Mouse (Mus musculus): ENCODE measurements around the gene Tmem220. TPM values are rescaled to one million over a fixed set of nuclear protein-coding genes. Genes with fewer than 3 reads are reported as not detected.

Gene Tmem220
- polyA plus RNA-seq, 1 experiment from 2014 or later, result 0.30 TPM

- DNase-seq (no peak), ATAC-seq (ENCODE audit: low FRiP score, low TSS enrichment) (no peak)
Measured at GRCm38 (mm10) chr11:67030904-67031602, 6.1 kb downstream of the Tmem220 start.

GRCm38 (mm10) chr11:67031603-67031915, 6.6 kb downstream of the Tmem220 start:
- Histone ChIP-seq H3K36me3 (ENCODE audit: control insufficient read depth, insufficient read depth, low read length) (0 out of 2 replicates have a peak, but pooled peaks cover under 1% of the 10 kb centered on the region), H3K9me3 (ENCODE audit: control insufficient read depth, low read length) (no peaks in the 10 kb centered on the region), H3K4me2 (ENCODE audit: low read length) (no peak overlapping the region), H3K27me3 (ENCODE audit: control insufficient read depth, insufficient read depth, low read length) (no peaks in the 10 kb centered on the region), H3K4me1 (ENCODE audit: control insufficient read depth, insufficient read depth, low read length) (no peaks in the 10 kb centered on the region), H3K9ac (replicated peaks; ENCODE audit: low read length) (no peak overlapping the region), H3K4me3 (replicated peaks; ENCODE audit: low read depth, low read length) (no peak overlapping the region), H3K27ac (replicated peaks; ENCODE audit: low read depth, low read length) (no peak overlapping the region)
- DNase-seq (no peak), ATAC-seq (ENCODE audit: low FRiP score, low TSS enrichment) (no peak)
- WGBS, result 77% methylated on average over 2 of the region's 2 CpGs

More at GRCm38 (mm10) chr11:67030904-67031602, 6.1 kb downstream of the Tmem220 start:
- no peak overlapping the region for H3K4me3 ChIP-seq (replicated peaks; ENCODE audit: low read depth, low read length)
- WGBS, result 62% methylated on average over 16 of the region's 16 CpGs
- no peaks in the 10 kb centered on the region for H3K4me1 ChIP-seq (ENCODE audit: control insufficient read depth, insufficient read depth, low read length)
- no peak overlapping the region for H3K4me2 ChIP-seq (ENCODE audit: low read length)
- no peaks in the 10 kb centered on the region for H3K36me3 ChIP-seq (ENCODE audit: control insufficient read depth, insufficient read depth, low read length)
- no peak overlapping the region for H3K27ac ChIP-seq (replicated peaks; ENCODE audit: low read depth, low read length)
- no peaks in the 10 kb centered on the region for H3K9me3 ChIP-seq (ENCODE audit: control insufficient read depth, low read length)
- H3K27me3 ChIP-seq (ENCODE audit: control insufficient read depth, insufficient read depth, low read length), result no peaks in the 10 kb centered on the region
- no peak overlapping the region for H3K9ac ChIP-seq (replicated peaks; ENCODE audit: low read length)

GRCm38 (mm10) chr11:67034775-67035485, 10.0 kb downstream of the Tmem220 start:
- H3K27ac ChIP-seq (replicated peaks; ENCODE audit: low read depth, low read length), result no peak overlapping the region
- no peaks in the 10 kb centered on the region for H3K4me1 ChIP-seq (ENCODE audit: control insufficient read depth, insufficient read depth, low read length)
- H3K4me3 ChIP-seq (replicated peaks; ENCODE audit: low read depth, low read length), result no peak overlapping the region
- no peak for ATAC-seq (ENCODE audit: low FRiP score, low TSS enrichment)
- no peaks in the 10 kb centered on the region for H3K27me3 ChIP-seq (ENCODE audit: control insufficient read depth, insufficient read depth, low read length)
- peaks cover 30% of the 10 kb centered on the region for H3K36me3 ChIP-seq (ENCODE audit: control insufficient read depth, insufficient read depth, low read length)
- DNase-seq, result no peak
- 85% methylated on average over 4 of the region's 4 CpGs for WGBS
- H3K9me3 ChIP-seq (ENCODE audit: control insufficient read depth, low read length), result no peaks in the 10 kb centered on the region
- H3K9ac ChIP-seq (replicated peaks; ENCODE audit: low read length), result no peak overlapping the region
- H3K4me2 ChIP-seq (ENCODE audit: low read length), result no peak overlapping the region

GRCm38 (mm10) chr11:67036229-67036628, 11.3 kb downstream of the Tmem220 start:
- H3K9ac ChIP-seq (replicated peaks; ENCODE audit: low read length), result no peak overlapping the region
- H3K4me1 ChIP-seq (ENCODE audit: control insufficient read depth, insufficient read depth, low read length), result no peaks in the 10 kb centered on the region
- no peaks in the 10 kb centered on the region for H3K27me3 ChIP-seq (ENCODE audit: control insufficient read depth, insufficient read depth, low read length)
- no peaks in the 10 kb centered on the region for H3K9me3 ChIP-seq (ENCODE audit: control insufficient read depth, low read length)
- H3K4me2 ChIP-seq (ENCODE audit: low read length), result no peak overlapping the region
- no peak overlapping the region for H3K27ac ChIP-seq (replicated peaks; ENCODE audit: low read depth, low read length)
- WGBS, result 96% methylated on average over 6 of the region's 6 CpGs
- DNase-seq, result no peak
- H3K36me3 ChIP-seq (ENCODE audit: control insufficient read depth, insufficient read depth, low read length), result peaks cover 43% of the 10 kb centered on the region
- ATAC-seq (ENCODE audit: low FRiP score, low TSS enrichment), result no peak
- H3K4me3 ChIP-seq (replicated peaks; ENCODE audit: low read depth, low read length), result no peak overlapping the region

- ATAC-seq (ENCODE audit: low FRiP score, low TSS enrichment), result no peak
- Histone ChIP-seq H3K9ac (replicated peaks; ENCODE audit: low read length) (no peak overlapping the region), H3K27me3 (ENCODE audit: control insufficient read depth, insufficient read depth, low read length) (no peaks in the 10 kb centered on the region), H3K4me3 (replicated peaks; ENCODE audit: low read depth, low read length) (no peak overlapping the region), H3K36me3 (ENCODE audit: control insufficient read depth, insufficient read depth, low read length) (peaks cover 50% of the 10 kb centered on the region), H3K9me3 (ENCODE audit: control insufficient read depth, low read length) (no peaks in the 10 kb centered on the region), H3K4me2 (ENCODE audit: low read length) (no peak overlapping the region), H3K4me1 (ENCODE audit: control insufficient read depth, insufficient read depth, low read length) (no peaks in the 10 kb centered on the region), H3K27ac (replicated peaks; ENCODE audit: low read depth, low read length) (no peak overlapping the region)
- WGBS, result 96% methylated on average over 9 of the region's 9 CpGs
- no peak for DNase-seq
Measured at GRCm38 (mm10) chr11:67036892-67037291, 11.9 kb downstream of the Tmem220 start.

- Histone ChIP-seq H3K36me3 (ENCODE audit: control insufficient read depth, insufficient read depth, low read length) (peaks cover 53% of the 10 kb centered on the region), H3K9ac (replicated peaks; ENCODE audit: low read length) (no peak overlapping the region), H3K4me3 (replicated peaks; ENCODE audit: low read depth, low read length) (no peak overlapping the region), H3K9me3 (ENCODE audit: control insufficient read depth, low read length) (no peaks in the 10 kb centered on the region), H3K4me1 (ENCODE audit: control insufficient read depth, insufficient read depth, low read length) (no peaks in the 10 kb centered on the region), H3K4me2 (ENCODE audit: low read length) (no peak overlapping the region), H3K27me3 (ENCODE audit: control insufficient read depth, insufficient read depth, low read length) (no peaks in the 10 kb centered on the region), H3K27ac (replicated peaks; ENCODE audit: low read depth, low read length) (no peak overlapping the region)
- DNase-seq (no peak), ATAC-seq (ENCODE audit: low FRiP score, low TSS enrichment) (no peak)
- WGBS, result 94% methylated on average over 3 of the region's 3 CpGs
Measured at GRCm38 (mm10) chr11:67039799-67040198, 14.8 kb downstream of the Tmem220 start.

- DNase-seq (no peak), ATAC-seq (ENCODE audit: low FRiP score, low TSS enrichment) (no peak)
- Histone ChIP-seq H3K4me1 (ENCODE audit: control insufficient read depth, insufficient read depth, low read length) (no peaks in the 10 kb centered on the region), H3K4me2 (ENCODE audit: low read length) (no peak overlapping the region), H3K9me3 (ENCODE audit: control insufficient read depth, low read length) (no peaks in the 10 kb centered on the region), H3K9ac (replicated peaks; ENCODE audit: low read length) (no peak overlapping the region), H3K4me3 (replicated peaks; ENCODE audit: low read depth, low read length) (no peak overlapping the region), H3K27me3 (ENCODE audit: control insufficient read depth, insufficient read depth, low read length) (no peaks in the 10 kb centered on the region), H3K27ac (replicated peaks; ENCODE audit: low read depth, low read length) (no peak overlapping the region), H3K36me3 (ENCODE audit: control insufficient read depth, insufficient read depth, low read length) (peaks cover 55% of the 10 kb centered on the region)
- WGBS, result 97% methylated on average over 6 of the region's 6 CpGs
Measured at GRCm38 (mm10) chr11:67040483-67040882, 15.5 kb downstream of the Tmem220 start.

- no peak overlapping the region for H3K4me2 ChIP-seq (ENCODE audit: low read length)
- no peaks in the 10 kb centered on the region for H3K4me1 ChIP-seq (ENCODE audit: control insufficient read depth, insufficient read depth, low read length)
- no peak overlapping the region for H3K27ac ChIP-seq (replicated peaks; ENCODE audit: low read depth, low read length)
- ATAC-seq (ENCODE audit: low FRiP score, low TSS enrichment) (no peak), DNase-seq (no peak)
- H3K9ac ChIP-seq (replicated peaks; ENCODE audit: low read length), result no peak overlapping the region
- peaks cover 45% of the 10 kb centered on the region for H3K36me3 ChIP-seq (ENCODE audit: control insufficient read depth, insufficient read depth, low read length)
- no peak overlapping the region for H3K4me3 ChIP-seq (replicated peaks; ENCODE audit: low read depth, low read length)
- no peaks in the 10 kb centered on the region for H3K9me3 ChIP-seq (ENCODE audit: control insufficient read depth, low read length)
- H3K27me3 ChIP-seq (ENCODE audit: control insufficient read depth, insufficient read depth, low read length), result no peaks in the 10 kb centered on the region
- WGBS, result 34% methylated on average over 8 of the region's 8 CpGs
Measured at GRCm38 (mm10) chr11:67043007-67043406, 18.1 kb downstream of the Tmem220 start.

- Histone ChIP-seq H3K36me3 (ENCODE audit: control insufficient read depth, insufficient read depth, low read length) (peaks cover 26% of the 10 kb centered on the region), H3K9me3 (ENCODE audit: control insufficient read depth, low read length) (no peaks in the 10 kb centered on the region), H3K4me3 (replicated peaks; ENCODE audit: low read depth, low read length) (no peak overlapping the region), H3K27ac (replicated peaks; ENCODE audit: low read depth, low read length) (no peak overlapping the region), H3K4me1 (ENCODE audit: control insufficient read depth, insufficient read depth, low read length) (no peaks in the 10 kb centered on the region), H3K9ac (replicated peaks; ENCODE audit: low read length) (no peak overlapping the region), H3K4me2 (ENCODE audit: low read length) (no peak overlapping the region), H3K27me3 (ENCODE audit: control insufficient read depth, insufficient read depth, low read length) (no peaks in the 10 kb centered on the region)
- DNase-seq (no peak), ATAC-seq (ENCODE audit: low FRiP score, low TSS enrichment) (no peak)
- 92% methylated on average over 6 of the region's 6 CpGs for WGBS
Measured at GRCm38 (mm10) chr11:67044959-67045358, 20.0 kb downstream of the Tmem220 start.
